Mouse (Mus musculus): ENCODE data around the gene Taz. TPM values are rescaled to one million over a fixed set of nuclear protein-coding genes. Genes with fewer than 3 reads are reported as not detected.

Taz gene
- polyA plus RNA-seq (2012; rRNA removed), result 76.5 and 110 TPM in 2 replicates

DNA sequence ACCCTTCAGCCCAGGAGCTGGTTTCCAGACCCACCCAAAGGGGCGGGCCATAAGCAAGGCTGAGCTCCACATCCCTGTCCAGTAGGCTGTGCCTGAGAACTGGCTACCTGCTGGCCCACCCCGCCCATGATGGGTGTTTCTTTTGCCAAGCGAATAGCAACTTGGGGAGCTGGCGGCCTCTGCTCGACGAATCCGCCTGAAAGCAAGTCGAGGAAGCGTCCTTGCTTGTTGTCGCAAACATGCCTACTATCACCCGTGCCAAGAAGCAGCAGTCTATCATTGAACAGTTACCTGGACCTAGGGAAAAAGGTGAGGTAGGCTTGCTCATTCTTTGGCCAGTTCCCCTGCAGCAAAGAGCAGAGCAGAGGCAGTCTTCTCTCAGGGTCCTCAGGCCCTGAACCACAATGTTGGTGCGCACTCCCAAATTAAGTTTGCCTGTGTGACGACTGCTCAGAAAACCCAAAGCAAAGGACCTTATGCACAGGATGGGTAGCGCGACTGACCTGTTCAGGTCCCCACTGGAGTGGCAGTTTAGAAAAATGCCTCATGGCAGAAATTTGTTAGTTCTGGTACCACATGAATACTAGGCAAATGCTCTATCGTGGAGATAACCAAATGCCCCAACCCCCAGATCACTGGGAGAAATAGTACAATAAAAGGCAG lies at the start of gene Taz, which contains the start of gene Dnase1l1:
Gene Taz, plus strand, starts transcription at position 181 of the 663 bp plus-strand sequence.
Gene Dnase1l1, minus strand, starts transcription at position 606 of the 663 bp plus-strand sequence.
- DNase-seq (ENCODE audit: low read depth), result peak; percentile 70
- no peak for TF ChIP-seq POLR2A (IDR thresholded peaks at IDR 0.05; ENCODE audit: borderline replicate concordance, extremely low read depth, insufficient read depth, insufficient read length, poor library complexity, severe bottlenecking)
- no peak for TF ChIP-seq CTCF (IDR thresholded peaks at IDR 0.05; ENCODE audit: borderline replicate concordance, extremely low read depth, insufficient read depth, insufficient read length)

DNA sequence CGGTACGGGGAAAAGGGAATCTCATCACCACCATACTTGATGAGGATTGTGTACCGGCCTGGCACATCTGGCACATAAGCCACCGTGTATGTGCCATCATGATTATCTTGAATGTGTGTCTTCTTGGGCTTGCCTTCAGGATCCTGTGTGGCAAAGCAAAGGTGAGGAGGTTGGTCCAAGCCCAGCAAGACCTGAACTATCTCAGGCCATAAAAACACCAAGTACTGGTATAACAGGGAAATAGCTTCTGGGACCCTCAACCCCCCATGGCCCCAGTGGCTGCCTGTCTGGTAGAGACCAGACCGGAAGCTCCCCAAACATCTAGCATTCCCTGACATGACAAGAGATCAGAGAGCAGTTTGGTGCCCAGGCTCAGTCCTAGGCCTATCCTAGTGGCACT lies 48.5 kb upstream of the Taz start:
- TF ChIP-seq POLR2A (IDR thresholded peaks at IDR 0.05; ENCODE audit: borderline replicate concordance, extremely low read depth, insufficient read depth, insufficient read length, poor library complexity, severe bottlenecking) (no peak), CTCF (IDR thresholded peaks at IDR 0.05; ENCODE audit: borderline replicate concordance, extremely low read depth, insufficient read depth, insufficient read length) (no peak)
- DNase-seq (ENCODE audit: low read depth), result no peak

DNA sequence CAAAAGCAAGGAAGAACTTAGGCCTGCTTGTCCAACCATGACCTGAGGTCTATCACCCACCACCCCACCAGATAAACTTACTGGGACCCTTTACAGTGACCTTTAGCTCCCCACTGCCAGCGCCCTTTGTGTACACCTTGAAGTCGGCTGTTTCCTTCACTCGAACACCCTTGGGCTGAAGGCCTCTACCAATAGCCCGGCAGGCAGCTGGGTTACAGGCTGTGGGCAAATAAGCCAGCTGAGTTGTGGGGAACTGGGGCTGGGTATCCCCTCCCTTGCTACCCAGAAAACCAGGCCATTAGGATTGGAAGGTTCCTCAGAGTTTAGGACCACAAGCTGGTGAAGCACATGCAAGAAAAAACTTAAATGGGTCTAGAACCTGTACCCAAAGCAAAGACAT lies 41.4 kb upstream of the Taz start:
- no peak for TF ChIP-seq POLR2A (IDR thresholded peaks at IDR 0.05; ENCODE audit: borderline replicate concordance, extremely low read depth, insufficient read depth, insufficient read length, poor library complexity, severe bottlenecking)
- TF ChIP-seq CTCF (IDR thresholded peaks at IDR 0.05; ENCODE audit: borderline replicate concordance, extremely low read depth, insufficient read depth, insufficient read length), result no peak
- DNase-seq (ENCODE audit: low read depth), result no peak

DNA sequence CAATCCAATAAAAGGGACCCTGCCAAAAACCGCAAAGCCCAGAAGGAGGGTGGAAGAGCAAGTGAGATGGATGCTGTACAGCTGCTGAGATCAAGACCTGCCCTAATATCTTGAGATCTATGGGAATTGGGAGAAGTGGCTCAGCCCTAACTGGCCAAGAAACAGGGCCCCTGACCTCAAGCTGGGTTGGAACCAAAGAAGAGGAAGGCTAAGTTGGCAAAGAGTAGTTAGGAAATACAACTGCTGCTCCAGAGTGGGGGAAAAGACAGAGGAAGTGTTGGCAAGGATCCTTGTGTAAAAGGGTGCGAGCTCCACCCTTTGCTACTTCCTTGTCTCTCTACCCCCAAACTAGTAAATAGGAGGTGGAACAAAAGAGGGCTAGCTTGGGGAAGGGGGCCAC lies 38.3 kb upstream of the Taz start:
- no peak for TF ChIP-seq POLR2A (IDR thresholded peaks at IDR 0.05; ENCODE audit: borderline replicate concordance, extremely low read depth, insufficient read depth, insufficient read length, poor library complexity, severe bottlenecking)
- no peak for TF ChIP-seq CTCF (IDR thresholded peaks at IDR 0.05; ENCODE audit: borderline replicate concordance, extremely low read depth, insufficient read depth, insufficient read length)
- no peak for DNase-seq (ENCODE audit: low read depth)

DNA sequence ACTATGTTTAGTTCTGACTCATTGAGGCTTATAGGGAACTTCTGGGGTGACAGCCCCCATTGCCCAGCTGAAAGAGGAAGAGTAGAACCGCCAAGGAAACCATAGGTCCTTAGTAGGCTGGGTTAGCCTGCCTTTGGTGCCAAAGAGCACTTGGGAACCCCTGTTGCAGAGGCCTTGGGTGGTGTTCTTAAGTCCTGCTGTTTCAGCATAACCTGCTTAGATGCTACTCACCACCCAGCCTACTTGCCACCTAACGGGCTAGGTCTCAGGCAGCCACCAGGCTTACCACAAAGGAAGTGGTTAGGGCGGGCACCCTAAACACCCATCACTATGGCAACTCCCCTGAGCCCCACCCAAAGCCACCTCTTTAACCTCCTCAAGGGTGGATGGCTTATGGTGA lies 37.9 kb upstream of the Taz start:
- no peak for TF ChIP-seq CTCF (IDR thresholded peaks at IDR 0.05; ENCODE audit: borderline replicate concordance, extremely low read depth, insufficient read depth, insufficient read length)
- no peak for TF ChIP-seq POLR2A (IDR thresholded peaks at IDR 0.05; ENCODE audit: borderline replicate concordance, extremely low read depth, insufficient read depth, insufficient read length, poor library complexity, severe bottlenecking)
- DNase-seq (ENCODE audit: low read depth), result no peak

DNA sequence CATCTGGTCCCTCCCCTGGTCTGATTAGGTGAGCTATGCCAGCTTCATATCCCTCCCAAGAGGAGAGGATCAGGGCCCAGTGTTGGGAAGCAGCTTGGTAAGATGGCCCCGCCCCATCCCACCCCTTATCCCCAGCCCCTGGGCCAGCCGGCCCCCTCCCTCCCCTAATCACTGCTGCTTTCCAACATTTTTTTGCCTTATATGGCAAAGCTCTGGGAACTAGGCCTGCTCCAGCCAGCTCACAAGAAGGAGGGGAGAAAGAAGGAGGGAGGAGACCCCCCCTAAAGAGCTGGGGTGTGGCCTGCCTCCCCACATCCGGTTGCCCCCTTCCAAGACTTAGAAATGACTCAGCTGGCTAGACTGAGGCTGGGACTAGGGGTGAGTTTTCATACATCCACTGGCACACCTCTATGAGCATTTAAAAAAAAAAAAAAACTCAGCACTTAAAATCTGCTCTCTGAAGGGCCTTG lies 37.1 kb upstream of the Taz start:
- DNase-seq (ENCODE audit: low read depth), result peak; percentile 93
- TF ChIP-seq POLR2A (IDR thresholded peaks at IDR 0.05; ENCODE audit: borderline replicate concordance, extremely low read depth, insufficient read depth, insufficient read length, poor library complexity, severe bottlenecking) (no peak), CTCF (IDR thresholded peaks at IDR 0.05; ENCODE audit: borderline replicate concordance, extremely low read depth, insufficient read depth, insufficient read length) (no peak)

DNA sequence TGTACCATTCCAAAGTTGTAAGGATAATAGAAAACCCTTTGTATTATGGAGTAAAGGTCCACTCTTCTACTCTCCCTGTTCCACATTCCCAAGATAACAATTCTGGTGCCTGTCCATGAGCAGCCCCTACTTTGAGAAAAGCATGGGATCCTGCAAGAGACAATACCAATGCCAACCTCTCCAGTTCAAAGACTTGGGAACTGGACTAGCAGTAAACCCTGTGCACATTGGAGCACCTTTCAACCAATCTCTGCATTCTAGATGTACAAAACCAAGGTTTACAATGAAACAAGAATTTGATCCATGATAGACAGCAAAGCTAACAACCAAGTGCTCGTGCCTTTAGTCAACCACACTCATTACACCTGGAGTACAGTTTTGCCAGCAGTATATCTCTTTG lies 36.6 kb upstream of the Taz start:
- DNase-seq (ENCODE audit: low read depth), result no peak
- no peak for TF ChIP-seq POLR2A (IDR thresholded peaks at IDR 0.05; ENCODE audit: borderline replicate concordance, extremely low read depth, insufficient read depth, insufficient read length, poor library complexity, severe bottlenecking)
- TF ChIP-seq CTCF (IDR thresholded peaks at IDR 0.05; ENCODE audit: borderline replicate concordance, extremely low read depth, insufficient read depth, insufficient read length), result no peak

DNA sequence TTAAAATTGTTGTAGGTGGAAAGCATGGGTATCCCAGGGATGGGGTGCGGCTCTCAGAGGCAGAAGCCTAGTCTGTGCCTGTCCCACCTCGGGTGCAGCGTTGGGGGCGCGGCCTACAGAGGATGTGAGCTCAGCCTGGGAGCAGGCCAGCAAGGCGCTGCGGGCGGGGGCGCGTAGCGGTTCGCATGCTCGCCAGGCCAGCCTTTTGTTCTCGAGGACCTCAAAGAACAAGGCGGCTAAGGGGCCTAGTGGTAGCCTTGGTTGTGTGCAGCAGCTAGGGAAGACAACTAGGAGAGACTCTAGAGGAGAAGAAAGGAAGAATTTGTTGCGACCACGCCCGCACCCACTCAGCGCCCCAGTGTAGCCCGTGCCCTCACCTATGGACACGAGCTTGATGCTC lies 36.0 kb upstream of the Taz start:
- no peak for TF ChIP-seq CTCF (IDR thresholded peaks at IDR 0.05; ENCODE audit: borderline replicate concordance, extremely low read depth, insufficient read depth, insufficient read length)
- 0 out of 2 replicates have a peak, but pooled peaks have one; percentile 9 for TF ChIP-seq POLR2A (IDR thresholded peaks at IDR 0.05; ENCODE audit: borderline replicate concordance, extremely low read depth, insufficient read depth, insufficient read length, poor library complexity, severe bottlenecking)
- peak; percentile 90 for DNase-seq (ENCODE audit: low read depth)

DNA sequence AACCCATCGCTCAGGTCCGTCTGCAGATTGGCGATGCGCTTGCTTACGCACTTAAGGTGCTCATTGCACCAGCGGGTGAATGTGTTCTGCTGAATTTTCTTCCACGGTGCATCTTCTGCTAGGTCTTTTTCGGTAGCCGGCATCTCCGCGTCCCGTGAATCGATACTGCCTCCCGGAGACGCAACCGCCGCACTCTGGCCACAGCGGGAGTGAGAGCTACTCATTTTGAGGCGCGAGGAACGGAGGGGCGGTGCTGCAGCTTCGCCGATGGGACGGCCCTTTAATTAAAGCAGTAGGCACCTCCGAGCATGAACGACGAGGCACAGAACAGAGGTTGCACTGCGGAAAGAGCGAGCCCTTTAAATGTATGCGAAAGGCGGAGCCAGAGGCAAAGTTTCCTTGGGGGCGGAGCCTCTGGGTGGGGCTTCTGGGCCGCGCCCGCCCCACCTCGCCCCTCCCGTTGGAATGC lies 35.5 kb upstream of the Taz start:
- TF ChIP-seq POLR2A (IDR thresholded peaks at IDR 0.05; ENCODE audit: borderline replicate concordance, extremely low read depth, insufficient read depth, insufficient read length, poor library complexity, severe bottlenecking), result peak; percentile 83; the same call in 1 of the 2 replicates
- no peak for TF ChIP-seq CTCF (IDR thresholded peaks at IDR 0.05; ENCODE audit: borderline replicate concordance, extremely low read depth, insufficient read depth, insufficient read length)
- DNase-seq (ENCODE audit: low read depth), result peak; percentile 97

DNA sequence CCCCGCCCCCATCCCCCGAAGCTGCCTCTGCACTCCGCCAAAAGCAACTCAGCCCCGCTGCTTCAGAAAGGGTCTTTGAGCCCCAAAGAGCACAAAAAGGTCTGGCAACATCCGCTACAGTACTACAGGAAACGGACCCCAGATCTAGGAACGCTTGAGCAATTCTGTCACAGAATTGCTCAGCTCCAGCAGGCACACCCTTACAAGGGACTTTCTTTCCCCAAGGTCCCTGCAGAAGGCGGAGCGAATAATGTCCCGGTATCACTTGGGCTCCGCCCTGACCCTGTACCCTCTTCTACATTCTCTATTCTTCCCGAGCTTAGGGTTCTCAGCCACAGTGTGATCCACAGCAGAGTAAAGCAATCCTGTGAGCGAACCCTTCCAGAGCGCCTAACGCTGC lies 35.0 kb upstream of the Taz start:
- TF ChIP-seq POLR2A (IDR thresholded peaks at IDR 0.05; ENCODE audit: borderline replicate concordance, extremely low read depth, insufficient read depth, insufficient read length, poor library complexity, severe bottlenecking) (no peak), CTCF (IDR thresholded peaks at IDR 0.05; ENCODE audit: borderline replicate concordance, extremely low read depth, insufficient read depth, insufficient read length) (no peak)
- no peak for DNase-seq (ENCODE audit: low read depth)

DNA sequence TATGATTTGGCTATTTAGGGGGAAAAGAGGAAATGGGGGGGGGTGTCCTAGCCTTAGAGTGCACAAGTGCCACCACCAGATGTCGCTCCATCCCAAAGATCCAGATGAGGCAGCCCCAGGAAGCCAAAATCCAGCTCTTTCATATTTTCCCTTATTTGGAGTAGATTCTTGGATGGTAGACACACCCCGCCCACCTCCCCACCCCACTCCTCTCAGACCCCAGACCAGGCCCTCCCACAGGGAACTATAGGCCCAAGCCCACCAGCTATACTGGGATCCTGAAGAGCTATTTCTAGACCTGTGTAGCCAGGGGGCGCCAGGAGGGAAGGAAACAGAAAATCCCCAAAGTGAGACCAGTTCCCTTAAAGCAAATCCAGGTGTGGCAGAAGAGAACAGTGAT lies 33.1 kb upstream of the Taz start:
- TF ChIP-seq POLR2A (IDR thresholded peaks at IDR 0.05; ENCODE audit: borderline replicate concordance, extremely low read depth, insufficient read depth, insufficient read length, poor library complexity, severe bottlenecking) (no peak), CTCF (IDR thresholded peaks at IDR 0.05; ENCODE audit: borderline replicate concordance, extremely low read depth, insufficient read depth, insufficient read length) (peak; percentile 54; the same call in 1 of the 2 replicates)
- peak; percentile 73 for DNase-seq (ENCODE audit: low read depth)

DNA sequence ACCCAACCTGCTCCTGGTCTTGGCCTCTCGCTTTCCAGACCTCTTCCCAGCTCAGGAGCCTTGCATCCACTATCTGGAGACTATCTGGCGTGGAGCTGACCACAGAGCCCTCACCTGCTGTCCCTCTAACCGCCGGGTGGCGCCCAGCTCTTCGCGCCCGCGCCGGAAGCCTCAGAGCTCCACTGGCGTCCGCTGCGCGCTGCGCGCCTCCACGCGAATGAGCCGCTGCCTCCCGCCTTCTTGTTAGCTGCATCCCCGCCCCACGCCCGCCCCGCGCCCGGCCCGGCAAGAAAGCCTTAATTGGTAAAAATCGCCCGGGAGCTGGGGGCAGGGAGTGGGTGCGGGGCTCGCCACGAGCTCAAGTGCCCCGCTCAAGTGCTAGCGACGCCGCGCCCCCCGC lies 32.1 kb upstream of the Taz start, which contains the start of gene Flna:
Gene Flna, minus strand, starts transcription at position 206 of the 400 bp plus-strand sequence.
- TF ChIP-seq POLR2A (IDR thresholded peaks at IDR 0.05; ENCODE audit: borderline replicate concordance, extremely low read depth, insufficient read depth, insufficient read length, poor library complexity, severe bottlenecking) (0 out of 2 replicates have a peak, but pooled peaks have one; percentile 7), CTCF (IDR thresholded peaks at IDR 0.05; ENCODE audit: borderline replicate concordance, extremely low read depth, insufficient read depth, insufficient read length) (peak; percentile 33; the same call in 1 of the 2 replicates)
- peak; percentile 69 for DNase-seq (ENCODE audit: low read depth)
